Mouse (Mus musculus) kidney, postnatal 0 days (tissue): ENCODE measurements around the gene Zfp575. TPM values are rescaled to one million over a fixed set of nuclear protein-coding genes. Genes with fewer than 3 reads are reported as not detected.

Experiments
- ATAC-seq: fragments of 200-750 bp; cut with Nextera tagmentation; replicated peaks from 2 replicates; pipeline ENCODE4 v1.8.0; 2017; ENCODE audit warnings: low read depth, moderate number of reproducible peaks, moderate TSS enrichment, moderate library complexity; ENCODE audit not compliant: low FRiP score
- DNase-seq: peaks from one replicate; pipeline ENCODE4 v3.0.0-alpha.2; 2016; ENCODE audit warnings: low spot score
- H3K27ac ChIP-seq: fragments of 300-500 bp; sonication (generic); 2 replicates; pipeline ENCODE4 v1.5.1; 2014; ENCODE audit warnings: mild to moderate bottlenecking
- H3K27me3 ChIP-seq: fragments of 300-500 bp; sonication (generic); 2 replicates; pipeline ENCODE4 v1.6.1; 2014; ENCODE audit warnings: low read length, mixed read lengths; ENCODE audit not compliant: insufficient read depth
- H3K36me3 ChIP-seq: fragments of 300-500 bp; sonication (generic); 2 replicates; pipeline ENCODE4 v1.6.1; 2014; ENCODE audit warnings: low read length, mixed read lengths; ENCODE audit not compliant: insufficient read depth
- H3K4me1 ChIP-seq: fragments of 300-500 bp; sonication (generic); replicated peaks from 2 replicates; pipeline ENCODE4 v1.6.1; 2014; ENCODE audit warnings: antibody characterized with exemption, low read length, mixed read lengths; ENCODE audit not compliant: insufficient read depth
- H3K4me2 ChIP-seq: fragments of 300-500 bp; sonication (generic); 2 replicates; pipeline ENCODE4 v1.6.1; 2014; ENCODE audit warnings: mild to moderate bottlenecking, low read length, moderate library complexity, mixed read lengths
- H3K4me3 ChIP-seq: fragments of 300-500 bp; sonication (generic); replicated peaks from 2 replicates; pipeline ENCODE4 v1.5.1; 2014; ENCODE audit warnings: low read depth, low read length
- H3K9ac ChIP-seq: fragments of 300-500 bp; sonication (generic); 2 replicates; pipeline ENCODE4 v1.6.1; 2014; ENCODE audit warnings: low read depth, low read length
- H3K9me3 ChIP-seq: fragments of 300-500 bp; sonication (generic); replicated peaks from 2 replicates; pipeline ENCODE4 v1.6.1; 2016; ENCODE audit warnings: low read length, inconsistent platforms, mixed read lengths
- CTCF ChIP-seq: IDR thresholded peaks from 2 replicates; pipeline ENCODE4 v1.5.1; 2016; ENCODE audit warnings: antibody characterized with exemption, low read depth, mild to moderate bottlenecking, moderate library complexity
- WGBS: fragments of 180-500 bp; shearing (Covaris S2); extraction: QIAGEN DNeasy Blood & Tissue Kit; methylation state at CpG from one replicate; pipeline ENCODE4 v1.1.7; 2014; 5-methylcytosine and 5-hydroxymethylcytosine counted together
- polyA plus RNA-seq: library from polyadenylated mRNA; unstranded; fragments of >200 nt; fragmentation: Nextera tagmentation; extraction: Ambion mirVana; gene quantifications from 2 replicates; pipeline ENCODE4 v1.2.1, GENCODE M21; 2015

The Zfp575 gene
- polyA plus RNA-seq, 1 experiment from 2014 or later, result 4.0 TPM

DNA sequence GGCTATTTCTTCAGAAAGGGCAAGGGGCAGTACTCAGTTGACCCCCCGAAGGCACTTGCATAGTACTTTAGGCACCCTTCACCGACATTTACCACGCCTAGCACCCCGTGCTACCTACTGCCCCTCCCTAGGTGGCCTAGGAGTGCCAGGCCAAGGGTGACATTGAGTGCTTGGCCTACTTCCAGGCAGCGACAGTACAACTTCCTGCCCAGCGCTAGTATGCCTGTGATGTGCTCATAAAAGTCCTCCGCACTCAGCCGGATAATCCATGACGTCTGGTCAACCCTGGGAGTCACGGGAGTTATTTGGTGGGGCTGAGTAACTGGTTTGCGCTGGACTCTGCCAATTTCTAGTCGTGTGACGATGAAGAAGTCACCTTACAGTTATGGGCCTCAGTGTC is 895 bp upstream of the Zfp575 start:
- Histone ChIP-seq H3K27me3 (0 out of 2 replicates have a peak, but pooled peaks cover 3% of the 10 kb centered on the region), H3K4me2 (no peak overlapping the region), H3K9me3 (no peaks in the 10 kb centered on the region), H3K4me3 (no peak overlapping the region), H3K4me1 (peaks cover 4% of the 10 kb centered on the region; the same call in 1 of the 2 replicates), H3K9ac (no peak overlapping the region), H3K27ac (no peak overlapping the region), H3K36me3 (no peaks in the 10 kb centered on the region)
- peak; percentile 62 for DNase-seq
- TF ChIP-seq CTCF, result no peak
- 0 out of 2 replicates have a peak, but pooled peaks have one; percentile 35 for ATAC-seq
- WGBS, result 47% methylated on average over 13 of the region's 13 CpGs

DNA sequence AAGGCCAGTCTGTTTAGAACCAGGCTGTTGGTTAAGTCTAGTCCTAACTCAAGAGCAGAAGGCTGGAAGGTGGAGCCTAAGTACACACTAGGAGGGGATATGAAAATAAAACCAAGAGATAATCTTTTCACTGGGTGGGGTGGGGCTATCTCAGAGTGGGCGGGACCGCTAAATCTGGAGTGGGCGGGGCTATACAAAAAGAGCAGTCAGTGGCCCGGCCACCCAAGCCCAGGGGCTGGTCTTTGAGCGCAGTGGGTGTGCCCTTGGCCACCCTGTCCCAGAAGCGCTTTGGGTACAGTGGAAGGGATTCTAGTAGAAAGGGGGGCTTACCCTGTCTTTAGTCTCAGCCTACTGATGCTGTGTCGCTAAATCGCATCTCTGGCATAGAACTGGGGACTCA is 613 bp downstream of the Zfp575 start:
- Histone ChIP-seq H3K9ac (peak overlapping the region; percentile 64; the same call in 1 of the 2 replicates), H3K4me1 (0 out of 2 replicates have a peak, but pooled peaks cover 4% of the 10 kb centered on the region), H3K27me3 (0 out of 2 replicates have a peak, but pooled peaks cover 3% of the 10 kb centered on the region), H3K4me2 (peak overlapping the region; percentile 62), H3K27ac (no peak overlapping the region), H3K36me3 (no peaks in the 10 kb centered on the region), H3K4me3 (peak overlapping the region; percentile 41), H3K9me3 (no peaks in the 10 kb centered on the region)
- DNase-seq (peak; percentile 70), ATAC-seq (peak; percentile 60)
- 20% methylated on average over 8 of the region's 8 CpGs for WGBS
- no peak for TF ChIP-seq CTCF

DNA sequence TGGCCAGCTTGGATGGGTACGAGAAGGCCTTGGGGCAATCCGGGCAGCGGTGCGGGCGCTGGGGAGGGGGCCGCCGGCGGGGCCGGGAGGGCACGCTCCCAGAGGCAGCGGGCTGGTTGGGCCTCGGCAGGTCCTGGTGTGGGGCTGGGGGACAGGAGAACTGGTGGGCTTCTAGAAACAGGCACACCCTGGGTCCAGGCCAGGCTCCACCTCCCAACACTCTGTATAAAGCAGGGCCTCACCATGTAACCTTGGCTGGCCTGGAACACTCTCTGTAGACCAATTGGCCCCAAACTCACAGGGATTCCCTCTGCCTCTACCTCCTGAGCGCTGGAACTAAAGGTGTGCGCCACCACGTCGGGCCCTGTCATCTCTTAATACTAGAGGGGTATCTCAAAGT is 1.4 kb downstream of the Zfp575 start:
- H3K27me3 ChIP-seq, result 0 out of 2 replicates have a peak, but pooled peaks cover 3% of the 10 kb centered on the region
- DNase-seq (no peak), ATAC-seq (no peak)
- no peak for TF ChIP-seq CTCF
- no peak overlapping the region for H3K27ac ChIP-seq
- H3K9ac ChIP-seq, result no peak overlapping the region
- no peak overlapping the region for H3K4me3 ChIP-seq
- H3K4me2 ChIP-seq, result no peak overlapping the region
- H3K4me1 ChIP-seq, result no peaks in the 10 kb centered on the region
- H3K36me3 ChIP-seq, result no peaks in the 10 kb centered on the region
- WGBS, result 56% methylated on average over 16 of the region's 16 CpGs
- H3K9me3 ChIP-seq, result no peaks in the 10 kb centered on the region

DNA sequence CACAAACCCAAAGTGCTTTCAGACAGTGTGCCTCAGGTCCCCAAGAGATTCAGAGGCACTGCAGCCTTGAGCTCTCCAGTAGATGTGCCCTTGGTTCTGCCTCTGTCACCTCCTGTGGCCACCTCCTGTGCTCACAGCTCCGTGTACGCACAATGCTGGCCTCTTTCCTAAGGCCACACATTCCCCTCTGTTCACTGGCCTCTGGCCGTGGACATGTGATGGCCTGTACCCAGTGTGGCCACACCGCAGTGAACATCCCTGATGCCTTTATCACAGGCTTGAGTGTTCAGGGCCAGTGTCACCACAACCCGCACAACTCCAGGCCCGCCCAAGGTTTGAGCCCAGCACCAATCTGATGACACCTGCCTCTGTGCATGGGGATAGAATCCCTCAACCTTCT is 2.6 kb downstream of the Zfp575 start:
- 0 out of 2 replicates have a peak, but pooled peaks cover 3% of the 10 kb centered on the region for H3K27me3 ChIP-seq
- H3K36me3 ChIP-seq, result no peaks in the 10 kb centered on the region
- no peak for ATAC-seq
- DNase-seq, result no peak
- H3K4me1 ChIP-seq, result no peaks in the 10 kb centered on the region
- H3K9ac ChIP-seq, result no peak overlapping the region
- H3K9me3 ChIP-seq, result no peaks in the 10 kb centered on the region
- H3K4me2 ChIP-seq, result no peak overlapping the region
- H3K27ac ChIP-seq, result no peak overlapping the region
- no peak for TF ChIP-seq CTCF
- 90% methylated on average over 6 of the region's 6 CpGs for WGBS
- no peak overlapping the region for H3K4me3 ChIP-seq

DNA sequence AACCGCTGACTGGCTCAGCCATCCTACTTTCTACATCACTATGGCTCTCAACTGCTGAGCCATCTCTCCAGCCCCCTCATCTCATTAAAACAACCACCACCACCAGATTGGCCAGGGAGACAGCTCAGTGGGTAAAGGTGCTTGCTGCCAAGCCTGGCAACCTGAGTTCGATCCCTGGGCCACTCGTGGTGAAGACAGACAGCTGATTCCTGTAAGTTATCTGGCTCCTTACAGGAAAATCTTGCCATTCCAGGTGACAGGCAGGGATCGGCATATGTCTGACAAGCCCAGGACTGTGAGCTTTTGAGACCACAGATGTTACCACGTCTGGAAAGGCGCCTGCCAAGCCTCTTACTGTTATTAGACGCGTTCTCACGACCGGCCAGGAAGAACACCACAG is 9.6 kb downstream of the Zfp575 start:
- Histone ChIP-seq H3K9ac (no peak overlapping the region), H3K4me2 (no peak overlapping the region), H3K4me1 (no peaks in the 10 kb centered on the region), H3K9me3 (no peaks in the 10 kb centered on the region), H3K4me3 (no peak overlapping the region), H3K27me3 (no peaks in the 10 kb centered on the region), H3K27ac (no peak overlapping the region), H3K36me3 (no peaks in the 10 kb centered on the region)
- no peak for TF ChIP-seq CTCF
- DNase-seq (no peak), ATAC-seq (no peak)
- 90% methylated on average over 10 of the region's 10 CpGs for WGBS

DNA sequence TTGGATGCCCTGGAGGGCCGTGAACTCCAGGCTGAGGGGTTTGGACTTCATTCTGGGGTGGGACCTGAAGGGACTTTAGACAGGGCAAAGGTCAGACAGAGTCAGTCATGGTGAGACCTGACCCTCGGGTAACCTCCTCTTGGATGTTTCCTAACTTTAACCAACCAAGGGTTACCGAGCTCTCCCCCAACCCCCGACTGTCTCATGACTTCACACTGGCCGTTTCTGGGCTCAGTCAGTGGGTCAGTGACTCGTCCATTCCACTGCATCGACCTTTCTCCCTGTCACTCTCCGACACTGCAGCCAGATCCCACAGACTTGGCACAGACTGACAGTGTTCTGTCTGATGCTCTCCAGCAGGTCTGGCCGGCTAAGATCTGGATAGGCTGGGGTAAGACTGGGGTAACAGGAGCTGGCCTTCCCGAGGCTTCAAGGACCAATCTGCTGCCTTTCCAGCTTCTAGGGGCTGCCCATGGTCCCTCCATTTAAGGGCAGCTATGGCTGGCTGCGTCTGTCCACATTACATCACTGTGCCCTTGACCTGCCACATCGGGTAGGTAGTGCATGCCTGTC is 13.1 kb downstream of the Zfp575 start:
- Histone ChIP-seq H3K4me1 (no peaks in the 10 kb centered on the region), H3K36me3 (peaks cover 8% of the 10 kb centered on the region; the same call in 1 of the 2 replicates), H3K27me3 (no peaks in the 10 kb centered on the region), H3K9me3 (no peaks in the 10 kb centered on the region), H3K4me3 (no peak overlapping the region), H3K27ac (no peak overlapping the region), H3K4me2 (no peak overlapping the region), H3K9ac (no peak overlapping the region)
- no peak for TF ChIP-seq CTCF
- whole genome bisulfite sequencing, result 40% methylated on average over 12 of the region's 12 CpGs
- ATAC-seq (peak; percentile 80), DNase-seq (no peak)

DNA sequence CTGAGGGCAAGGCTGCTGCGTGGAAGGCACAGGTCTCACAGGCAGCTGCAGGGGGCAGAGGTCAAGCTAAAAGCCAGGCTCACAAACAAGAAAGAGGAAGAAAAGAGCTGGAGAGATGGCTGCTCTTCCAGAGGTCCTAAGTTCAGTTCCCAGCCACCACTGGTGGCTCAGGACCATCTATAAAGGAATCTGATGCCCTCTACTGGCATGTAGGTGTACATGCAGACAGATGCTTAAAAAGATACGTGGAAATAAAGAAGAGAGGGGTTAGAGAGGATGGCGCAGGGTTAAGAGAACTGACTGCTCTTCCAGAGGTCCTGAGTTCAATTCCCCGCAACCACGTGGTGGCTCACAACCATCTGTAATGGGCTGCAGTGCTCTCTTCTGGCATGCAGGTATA is 15.0 kb downstream of the Zfp575 start:
- no peaks in the 10 kb centered on the region for H3K9me3 ChIP-seq
- H3K27ac ChIP-seq, result no peak overlapping the region
- 55% methylated on average over 5 of the region's 5 CpGs for WGBS
- H3K4me2 ChIP-seq, result no peak overlapping the region
- H3K27me3 ChIP-seq, result no peaks in the 10 kb centered on the region
- DNase-seq, result no peak
- H3K9ac ChIP-seq, result no peak overlapping the region
- H3K36me3 ChIP-seq, result peaks cover 11% of the 10 kb centered on the region
- no peak for ATAC-seq
- peak; percentile 63 for TF ChIP-seq CTCF
- H3K4me1 ChIP-seq, result no peaks in the 10 kb centered on the region
- H3K4me3 ChIP-seq, result no peak overlapping the region
